Mouse (Mus musculus) stomach, postnatal 0 days (tissue): ENCODE results near the gene 9530068E07Rik.

Experiments
- CTCF ChIP-seq: IDR thresholded peaks from 2 replicates; pipeline ENCODE4 v1.5.1; 2016; ENCODE audit warnings: antibody characterized with exemption, low read depth, mild to moderate bottlenecking, moderate library complexity
- EP300 ChIP-seq: optimal IDR thresholded peaks from 2 replicates; pipeline ENCODE3; 2016; ENCODE audit warnings: antibody characterized with exemption

DNA sequence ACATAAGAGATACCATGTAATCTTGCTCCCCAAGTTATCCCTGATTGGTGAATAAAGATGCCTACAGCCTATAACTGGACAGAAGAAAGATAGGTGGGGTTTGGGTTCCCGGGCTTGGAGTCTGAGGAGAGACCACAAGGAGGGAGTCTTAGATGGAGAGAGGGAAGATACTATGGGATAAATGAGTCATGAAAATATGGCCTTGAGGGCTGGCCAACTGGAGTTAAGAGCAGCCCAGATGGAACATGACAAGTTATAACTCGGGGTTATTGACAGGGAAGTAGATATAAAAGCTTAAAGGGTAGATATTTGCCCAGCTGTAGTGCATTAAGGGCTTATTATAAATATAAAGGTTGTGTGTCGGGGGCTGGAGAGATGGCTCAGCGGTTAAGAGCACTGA, 48.1 kb upstream of the 9530068E07Rik start:
- TF ChIP-seq EP300: no peak
- no peak for TF ChIP-seq CTCF
